Mouse (Mus musculus): ENCODE measurements around the gene Chst10.

Chst10 gene

DNA sequence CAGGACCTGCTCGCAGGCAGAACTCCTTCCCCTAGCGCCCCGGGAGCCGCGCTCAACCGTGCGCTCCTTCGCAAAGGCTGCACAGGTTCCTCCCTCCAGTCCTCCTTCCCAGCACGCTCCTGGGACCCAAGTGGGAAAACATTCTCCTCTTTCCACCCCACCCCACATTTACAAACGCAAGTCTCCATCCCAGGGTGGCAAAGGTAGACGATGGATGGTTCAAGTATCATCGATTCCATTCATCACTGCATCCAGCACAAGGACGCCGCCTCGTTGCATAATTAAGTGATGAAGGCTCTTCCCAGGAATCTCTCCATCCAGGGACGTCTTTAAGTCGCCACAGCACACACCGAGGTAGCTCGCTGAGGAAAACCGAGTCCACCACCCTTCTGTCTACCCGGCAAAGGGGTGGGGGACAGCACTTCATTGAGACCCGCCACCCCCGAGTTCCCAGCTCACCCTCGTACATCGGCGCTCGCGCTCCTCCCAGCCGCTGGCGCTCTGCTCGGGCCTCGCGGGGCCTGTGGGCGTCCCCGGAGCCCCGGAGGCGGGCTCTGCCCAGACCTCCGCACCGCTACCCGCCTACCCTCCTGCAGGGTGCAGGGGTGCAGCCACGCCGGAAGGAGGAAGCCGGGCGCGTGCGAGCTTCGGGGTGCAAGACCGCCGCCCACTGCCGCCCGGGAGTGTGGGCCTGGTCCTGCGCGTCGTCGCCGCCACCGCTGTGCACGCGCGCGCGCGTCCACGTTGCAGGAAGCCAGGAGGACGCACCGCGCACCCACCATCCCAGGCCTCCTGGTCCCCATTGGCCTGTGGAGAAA is at the start of gene Chst10:
Gene Chst10, minus strand, starts transcription at position 731 of the 818 bp plus-strand sequence.
- no peak for DNase-seq (ENCODE audit: low read depth, low spot score)

DNA sequence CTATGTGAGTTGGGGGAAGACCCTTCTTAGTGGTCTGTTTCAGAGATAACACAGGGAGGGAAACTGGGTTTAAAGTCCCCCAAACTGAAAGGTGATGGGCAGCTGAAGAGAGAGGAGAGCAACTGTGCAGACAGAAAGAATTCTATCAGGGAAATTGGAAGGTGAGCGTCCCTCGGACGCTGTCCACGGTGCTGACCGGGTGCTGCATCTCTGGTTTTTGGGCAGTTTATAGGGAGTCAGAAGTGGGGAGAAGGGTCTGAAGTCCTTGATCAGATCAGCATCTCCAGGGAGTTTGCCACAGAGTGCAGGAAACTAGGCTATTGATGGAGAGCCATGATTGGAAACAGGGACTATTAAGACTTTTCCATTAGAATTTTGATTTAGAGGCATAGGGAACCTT is 41.6 kb upstream of the Chst10 start:
- no peak for DNase-seq (ENCODE audit: low read depth, low spot score)

DNA sequence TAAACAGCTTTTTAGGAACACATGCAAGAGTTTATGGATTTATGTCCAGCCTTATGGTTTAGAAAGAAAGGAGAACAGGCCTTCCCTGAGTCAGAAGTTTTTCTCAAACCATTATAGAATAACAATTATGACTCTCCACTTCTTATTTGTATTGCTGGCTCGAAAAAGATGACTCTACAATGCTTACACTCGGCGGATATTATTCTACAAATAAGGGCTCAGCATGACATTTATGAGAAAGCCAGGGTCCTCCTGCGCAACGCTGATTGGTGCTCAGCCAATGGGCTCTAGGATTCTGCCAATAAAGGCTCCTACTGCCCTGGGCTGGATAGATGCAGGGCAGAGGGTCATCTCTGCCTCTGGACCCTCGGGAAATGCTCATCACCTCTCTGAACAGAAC is 40.9 kb upstream of the Chst10 start, which contains the start of gene Nms:
Gene Nms, plus strand, starts transcription at position 301 of the 400 bp plus-strand sequence.
- DNase-seq (ENCODE audit: low read depth, low spot score): no peak

DNA sequence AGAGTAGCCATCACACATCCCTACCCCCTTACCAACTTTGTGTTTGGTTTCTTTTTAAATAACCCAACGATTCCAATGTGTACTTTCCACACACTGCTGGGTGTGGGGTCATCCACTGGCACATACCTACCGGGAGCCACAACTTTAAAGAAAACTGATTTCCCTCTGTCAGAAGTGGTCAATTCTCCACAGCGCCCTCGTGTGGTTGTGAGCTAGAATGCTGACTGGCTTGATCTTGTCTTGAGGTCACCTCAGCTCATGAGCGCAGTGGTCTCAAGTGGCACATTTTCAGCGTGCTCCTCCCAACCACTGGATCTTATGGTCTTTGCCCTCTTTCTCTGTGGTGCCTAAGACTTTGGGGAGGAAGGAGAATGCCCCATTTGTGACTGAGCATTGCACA is 38.8 kb upstream of the Chst10 start:
- DNase-seq (ENCODE audit: low read depth, low spot score): peak; percentile 21

DNA sequence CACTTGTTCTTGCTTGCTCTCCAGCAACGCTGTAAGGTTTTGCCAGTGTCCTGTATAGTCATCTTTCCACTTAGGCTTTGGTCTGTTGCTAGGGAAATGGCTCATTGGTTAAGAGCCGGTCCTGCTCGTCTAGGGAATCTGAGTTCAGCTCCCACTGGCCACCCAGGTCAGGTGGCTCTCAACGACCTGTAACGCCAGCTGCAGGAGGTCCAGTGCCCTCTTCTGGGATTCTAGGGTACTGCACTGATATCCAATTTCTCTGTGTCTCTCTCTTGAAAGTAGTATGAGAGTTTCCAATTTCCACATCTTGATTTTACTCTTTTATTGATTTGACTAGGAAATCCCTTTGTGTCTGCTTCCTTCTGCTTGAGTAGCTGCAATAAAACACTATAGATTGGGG is 36.7 kb upstream of the Chst10 start:
- DNase-seq (ENCODE audit: low read depth, low spot score): no peak

DNA sequence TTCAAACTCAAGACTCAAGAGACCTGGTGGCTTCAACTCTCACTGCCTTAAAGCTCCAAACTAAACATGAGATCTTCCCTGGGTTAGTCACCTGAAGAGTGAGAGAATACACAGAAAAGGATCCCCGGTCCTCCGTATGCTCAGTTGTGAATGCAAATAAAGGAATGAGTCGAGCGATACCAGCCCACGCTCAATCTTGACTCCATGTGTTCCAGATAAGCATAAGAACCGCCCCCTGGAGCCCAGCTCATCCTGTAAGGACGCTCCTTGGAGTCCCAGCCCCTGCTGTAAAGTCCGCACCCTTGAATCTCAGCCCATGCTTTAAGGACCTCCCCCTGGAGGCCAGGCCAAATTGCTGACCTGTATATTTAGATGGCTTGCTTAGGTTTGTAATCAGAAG is 32.8 kb upstream of the Chst10 start:
- DNase-seq (ENCODE audit: low read depth, low spot score): no peak

DNA sequence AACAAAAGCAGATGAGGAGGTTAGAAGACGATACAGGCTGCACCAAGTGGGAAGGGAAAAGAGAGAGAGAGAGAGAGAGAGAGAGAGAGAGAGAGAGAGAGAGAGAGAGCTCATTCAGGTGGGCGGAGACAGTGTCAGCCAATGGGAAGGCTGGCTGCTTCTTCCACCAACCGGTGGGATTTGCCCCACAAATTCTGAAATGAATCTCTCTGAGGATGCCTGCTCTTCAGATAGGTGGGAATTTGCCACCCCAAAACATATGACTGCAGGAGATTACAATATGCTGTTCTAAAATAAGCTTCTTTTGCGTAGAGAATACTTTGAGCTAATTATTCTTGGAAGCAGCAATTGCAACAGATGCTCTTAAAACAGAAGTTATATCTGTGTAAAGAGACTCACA is 31.5 kb upstream of the Chst10 start:
- DNase-seq (ENCODE audit: low read depth, low spot score): no peak

DNA sequence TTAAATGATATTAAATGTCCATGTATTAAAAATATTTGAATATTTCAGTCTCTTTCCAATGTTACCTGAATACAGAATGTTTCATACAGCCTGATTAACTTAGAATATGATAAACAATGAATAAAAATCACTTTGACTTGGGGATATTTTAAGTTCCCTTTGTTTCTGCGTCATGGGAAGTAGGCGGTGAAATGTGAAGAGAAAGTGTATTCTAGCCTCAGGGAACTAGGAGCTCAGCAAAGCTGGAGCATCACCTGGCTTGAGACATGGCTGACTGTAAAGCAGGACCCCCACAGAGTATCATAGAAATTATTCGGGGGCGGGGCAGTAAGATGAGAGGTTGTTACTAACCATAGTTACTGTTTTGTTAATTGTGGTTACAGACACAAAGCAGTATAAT is 31.0 kb upstream of the Chst10 start:
- no peak for DNase-seq (ENCODE audit: low read depth, low spot score)

DNA sequence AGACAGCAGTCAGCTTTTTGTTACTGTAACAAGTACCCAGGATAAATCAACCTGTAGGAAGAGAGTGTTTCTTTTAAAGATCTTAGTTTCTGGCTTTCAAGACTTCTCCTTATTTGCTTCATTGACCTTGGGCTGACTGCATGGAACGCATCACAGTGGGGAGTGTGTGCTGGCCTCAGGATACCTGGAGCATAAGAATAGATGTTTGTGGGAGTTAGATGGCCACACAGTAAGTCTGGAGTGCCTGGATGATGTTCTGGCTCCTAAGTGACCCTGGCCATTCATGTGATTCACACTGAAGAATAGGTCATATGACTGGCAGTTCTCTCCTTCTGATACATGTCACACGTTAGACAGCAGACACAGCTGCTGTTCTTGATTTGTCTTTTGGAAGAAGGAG is 6.0 kb upstream of the Chst10 start:
- DNase-seq (ENCODE audit: low read depth, low spot score): no peak

DNA sequence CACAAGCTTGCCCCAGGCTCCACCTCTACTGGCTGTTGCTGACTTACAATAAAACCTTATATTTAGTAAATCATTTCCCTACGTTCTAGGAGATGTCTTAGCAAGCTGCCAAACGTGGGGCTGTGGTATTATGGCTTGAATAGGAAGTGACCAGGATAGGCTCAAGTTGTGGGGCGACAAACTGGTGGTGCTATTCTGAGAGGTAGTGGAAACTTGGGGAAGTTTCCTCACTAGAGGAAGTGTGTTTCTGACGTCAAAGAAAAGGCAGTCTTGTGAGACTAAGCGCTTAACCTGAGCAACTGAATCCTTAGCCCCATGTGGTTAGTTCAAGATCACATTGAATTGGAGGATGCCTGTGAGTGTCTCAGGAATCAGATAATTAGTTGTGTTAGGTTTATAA is 4.6 kb upstream of the Chst10 start:
- no peak for DNase-seq (ENCODE audit: low read depth, low spot score)

DNA sequence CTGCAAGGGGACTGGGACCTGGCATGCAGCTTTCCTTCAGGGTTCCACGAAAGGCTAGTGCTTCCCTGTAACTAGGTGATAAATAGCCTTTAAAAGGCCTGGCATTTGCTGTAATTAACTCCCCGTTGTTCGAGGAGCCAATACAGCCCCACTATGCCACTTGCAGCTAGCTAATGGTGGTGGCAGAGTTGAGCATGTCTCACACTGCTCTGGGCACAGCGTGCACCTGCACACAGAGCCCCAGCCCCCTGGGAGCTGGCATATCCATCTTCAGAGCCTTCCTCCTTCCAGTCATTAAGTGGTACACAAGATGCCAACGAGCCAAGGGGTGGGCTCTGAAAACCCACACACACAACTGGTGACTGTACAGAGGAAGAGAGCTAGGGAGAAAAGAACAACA is 4.9 kb downstream of the Chst10 start:
- DNase-seq (ENCODE audit: low read depth, low spot score): no peak

DNA sequence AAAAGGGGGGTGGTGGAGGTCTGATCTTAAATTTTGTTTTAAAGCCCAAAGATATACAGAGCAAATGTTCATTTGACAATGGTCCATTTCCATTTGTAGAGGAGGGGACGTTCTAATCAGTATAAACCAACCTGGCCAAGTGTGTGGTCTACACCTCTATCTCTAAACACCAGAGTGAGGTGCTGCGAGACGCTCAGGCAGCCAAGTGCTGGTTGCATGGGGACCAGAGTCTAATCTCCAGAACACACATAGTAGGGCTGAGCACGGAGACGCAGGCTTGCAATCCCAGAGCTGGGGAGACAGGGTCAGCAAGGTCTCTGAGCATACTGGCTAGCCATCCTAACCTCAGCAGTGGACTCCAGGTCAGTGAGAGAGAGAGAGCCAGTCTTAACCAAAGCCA is 6.5 kb downstream of the Chst10 start:
- no peak for DNase-seq (ENCODE audit: low read depth, low spot score)

DNA sequence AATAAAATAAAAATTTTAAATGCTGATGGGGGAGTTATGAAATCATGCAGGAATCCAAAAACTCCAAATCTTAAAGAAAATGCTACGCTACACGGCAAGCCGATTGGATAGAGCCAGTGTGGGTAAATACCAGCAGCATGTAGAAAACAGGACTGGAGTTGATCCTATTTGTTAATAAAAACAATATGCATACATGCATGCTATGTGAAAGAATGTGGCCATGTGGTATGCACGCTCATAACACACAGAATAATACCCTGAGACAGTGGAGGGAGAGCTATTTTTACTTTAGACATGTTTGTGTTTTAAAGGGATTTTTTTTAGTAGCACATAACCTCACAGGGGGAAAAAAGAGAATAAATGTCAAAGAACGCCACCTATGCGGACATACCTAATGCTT is 9.2 kb downstream of the Chst10 start:
- DNase-seq (ENCODE audit: low read depth, low spot score): no peak

DNA sequence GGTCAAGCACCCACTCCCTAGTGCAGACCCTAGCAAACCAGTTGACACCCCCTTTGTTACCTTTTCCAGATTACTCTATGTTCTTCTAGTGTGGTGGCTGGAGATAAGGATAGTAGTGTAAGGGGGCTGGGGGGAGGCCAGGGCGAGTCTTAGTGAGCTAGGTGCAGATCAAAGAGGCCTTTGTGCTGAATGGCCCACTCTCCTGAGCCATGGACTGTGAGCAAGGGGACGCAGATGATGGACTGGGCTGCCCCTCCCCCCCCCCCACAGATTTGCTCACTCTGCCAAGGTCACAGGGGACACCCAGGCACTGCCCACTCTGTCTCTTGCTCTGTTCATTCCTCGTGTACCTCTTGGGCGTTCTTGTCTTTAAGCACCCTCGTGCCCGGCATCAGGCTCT is 10.9 kb downstream of the Chst10 start:
- no peak for DNase-seq (ENCODE audit: low read depth, low spot score)

DNA sequence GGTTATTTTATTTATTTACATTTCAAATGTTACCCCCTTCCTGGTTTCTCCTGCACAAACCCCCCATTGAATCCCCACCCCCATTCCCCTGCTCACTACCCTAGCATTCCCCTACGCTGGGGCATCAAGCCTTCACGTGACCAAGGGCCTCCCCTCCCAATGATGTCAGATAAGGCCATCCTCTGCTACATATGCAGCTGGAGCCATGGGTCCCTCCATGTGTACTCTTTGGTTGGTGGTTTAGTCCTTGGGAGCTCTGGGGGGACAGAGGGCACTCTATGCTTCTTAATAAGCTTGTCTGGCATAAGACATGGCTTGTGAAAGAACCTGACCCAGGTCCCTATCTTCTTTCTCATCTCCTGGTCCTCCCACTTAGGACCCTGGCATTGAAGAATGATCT is 11.4 kb downstream of the Chst10 start:
- DNase-seq (ENCODE audit: low read depth, low spot score): no peak

DNA sequence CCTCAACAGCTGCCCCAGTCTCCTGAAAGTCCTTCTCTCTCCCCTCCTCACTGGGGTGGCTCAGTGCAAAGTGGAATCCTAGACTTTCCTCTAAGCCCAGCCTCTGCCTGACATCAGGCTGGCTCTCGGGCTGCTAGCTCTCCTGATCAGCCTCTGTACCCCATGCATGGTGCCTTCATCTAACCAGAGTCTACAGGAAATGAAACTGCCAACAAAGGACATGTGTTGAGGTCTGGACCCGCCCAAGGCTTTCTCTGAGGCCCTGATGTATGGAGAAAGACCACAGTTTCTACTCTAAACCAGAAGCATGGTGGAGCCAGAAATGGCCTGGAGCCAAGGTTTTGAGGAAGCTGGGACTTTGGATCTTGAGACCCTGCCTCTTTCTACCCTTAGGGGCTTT is 12.0 kb downstream of the Chst10 start:
- no peak for DNase-seq (ENCODE audit: low read depth, low spot score)

DNA sequence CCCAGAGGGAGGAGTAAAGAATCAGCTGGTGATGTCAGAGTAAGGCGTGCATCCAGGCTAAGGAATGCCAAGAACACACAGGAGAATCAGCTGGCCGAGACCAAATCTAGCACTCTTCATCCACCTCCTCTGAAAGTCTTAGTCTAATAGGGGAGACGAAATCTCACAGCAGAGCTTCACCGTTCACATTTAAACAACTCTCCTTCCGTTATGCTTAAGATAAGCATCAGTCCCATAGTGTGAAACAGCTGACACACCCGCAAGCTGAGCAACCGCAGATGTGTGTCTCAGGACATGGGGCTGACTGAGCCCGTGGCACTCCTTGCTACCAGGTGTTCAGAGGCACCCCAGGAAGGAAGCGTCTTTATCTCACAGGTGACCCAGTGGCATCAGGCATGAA is 14.2 kb downstream of the Chst10 start:
- DNase-seq (ENCODE audit: low read depth, low spot score): no peak

DNA sequence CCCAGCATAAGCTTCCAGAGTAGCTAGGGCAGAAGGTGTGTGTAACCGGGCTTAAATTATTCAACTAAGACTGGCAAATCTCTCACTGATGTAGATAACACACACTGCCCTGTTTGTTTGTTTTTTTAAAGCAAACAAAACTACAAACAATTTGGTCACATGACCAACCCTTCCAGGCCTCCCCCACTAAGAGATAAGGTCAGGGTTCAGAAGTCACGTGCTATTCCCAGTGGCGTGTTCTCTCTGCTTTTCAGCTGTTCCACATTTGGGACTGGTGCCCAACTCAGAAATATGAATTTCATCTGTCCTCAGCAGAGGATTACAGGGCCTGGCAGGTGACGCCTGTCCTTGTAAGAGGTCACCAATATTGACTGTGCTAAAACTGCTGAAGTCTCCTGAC is 15.2 kb downstream of the Chst10 start:
- DNase-seq (ENCODE audit: low read depth, low spot score): no peak

DNA sequence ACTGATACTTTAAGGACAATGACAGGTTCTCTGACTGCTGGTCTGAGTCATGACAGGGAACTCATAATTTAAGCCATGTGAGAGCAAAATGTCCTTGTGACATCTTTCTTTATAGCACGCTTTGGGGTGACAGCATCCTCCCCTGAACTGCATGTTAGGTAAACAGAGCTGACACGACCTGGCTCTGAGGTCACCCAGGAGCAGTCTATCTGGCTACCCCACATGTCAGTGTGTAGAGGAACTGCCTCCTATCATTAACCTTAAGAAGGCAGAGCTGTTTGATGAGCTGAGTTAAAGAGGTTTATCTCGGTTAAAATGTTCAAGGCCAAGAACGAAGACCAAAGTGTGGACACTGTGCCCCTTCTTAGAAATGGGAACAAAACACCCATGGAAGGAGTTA is 16.6 kb downstream of the Chst10 start:
- no peak for DNase-seq (ENCODE audit: low read depth, low spot score)

DNA sequence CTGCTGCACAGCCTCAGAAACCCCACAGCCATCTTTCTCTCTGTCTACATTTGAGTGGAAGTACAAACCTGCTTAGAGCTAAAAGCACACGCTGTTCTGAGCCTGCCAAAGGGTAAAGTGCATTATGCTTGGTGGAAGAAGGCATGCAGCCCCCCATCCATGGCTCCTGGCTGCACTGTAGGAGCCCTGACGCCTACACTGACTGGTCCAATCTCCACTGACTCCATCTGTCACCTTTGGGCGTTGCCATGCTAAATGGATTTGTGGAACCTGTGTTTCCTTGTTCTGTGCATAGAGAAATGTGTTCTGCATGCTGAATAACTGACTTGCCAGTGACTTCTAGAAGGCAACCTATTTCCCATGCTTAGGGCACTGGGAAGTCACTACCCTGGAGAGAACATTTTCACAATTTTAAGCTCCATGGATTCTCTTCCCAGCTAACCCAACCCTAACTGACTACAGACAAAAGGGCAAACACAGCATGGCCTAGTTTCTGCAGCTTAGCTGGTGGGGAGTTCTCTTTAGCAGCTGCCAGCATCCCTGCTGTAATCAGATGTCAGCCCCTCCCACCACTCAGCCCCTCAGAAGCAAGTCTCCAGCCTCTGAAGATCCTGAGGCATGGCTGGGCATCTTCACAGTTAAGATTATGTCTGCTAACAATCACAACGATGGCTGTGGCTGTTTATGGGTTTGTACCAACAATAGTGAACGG is 21.1 kb downstream of the Chst10 start:
- no peak for DNase-seq (ENCODE audit: low read depth, low spot score)

DNA sequence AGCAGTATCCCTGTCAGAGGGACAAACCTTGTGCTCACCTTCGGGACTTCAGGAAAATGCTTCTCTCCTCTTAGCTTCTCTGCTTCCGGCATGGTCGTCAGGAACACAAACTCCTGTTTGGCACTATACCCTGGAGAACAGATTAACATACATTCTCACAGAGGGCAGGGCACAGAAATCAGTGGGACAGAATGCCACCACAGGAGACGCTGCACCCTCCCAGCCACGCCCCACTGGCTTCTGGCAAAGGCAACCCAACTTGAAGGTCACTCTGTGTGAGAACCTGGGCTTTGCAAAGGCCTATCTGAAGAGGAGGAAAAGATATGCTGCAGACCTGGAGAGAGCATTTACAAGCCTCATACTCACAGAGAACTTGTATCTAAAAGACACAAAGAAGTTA is 24.1 kb downstream of the Chst10 start:
- DNase-seq (ENCODE audit: low read depth, low spot score): no peak

DNA sequence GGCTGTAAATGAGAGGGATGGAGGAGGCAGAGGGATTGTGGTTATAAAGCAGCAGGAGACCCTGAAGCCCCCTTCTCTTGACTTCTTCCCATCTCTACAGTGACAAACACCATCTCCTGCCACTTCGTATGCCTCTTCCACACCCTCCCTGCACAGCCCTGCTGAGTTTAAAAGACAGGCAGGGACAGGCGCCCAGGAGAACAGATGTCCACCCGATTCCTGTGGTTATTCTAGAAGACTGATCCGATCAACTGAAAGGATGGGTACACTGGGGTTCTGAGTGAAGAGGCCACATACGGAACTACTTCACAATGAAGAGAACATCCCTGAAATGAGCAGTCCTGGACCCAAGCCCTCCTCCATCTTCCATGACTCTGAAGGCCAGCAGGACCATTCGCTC is 26.1 kb downstream of the Chst10 start:
- no peak for DNase-seq (ENCODE audit: low read depth, low spot score)
